Mouse (Mus musculus) megakaryocyte, adult 5-6 weeks (primary cell): ENCODE results near the gene Nudt1. TPM values are rescaled to one million over a fixed set of nuclear protein-coding genes. Genes with fewer than 3 reads are reported as not detected.

Source experiments
- ATAC-seq: 2 replicates; pipeline ENCODE4 v1.8.0; 2016; ENCODE audit warnings: mild to moderate bottlenecking, inconsistent platforms; ENCODE audit not compliant: poor library complexity, severe bottlenecking
- total RNA-seq, 2 experiments: library from RNA; stranded (forward) in 1 of 2; stranded (reverse) in 1 of 2; fragments of 153-499, 151-499 nt in 1 of 2; fragments of 221-1000, 200-1000 nt in 1 of 2; gene quantifications; 2 replicates each; pipeline versions ENCODE4 v1.2.3 to v1.2.4; 2015 to 2017

Nudt1 gene
- total RNA-seq, 2 experiments from 2014 or later: 18.4 to 19.9 TPM

GRCm38 (mm10) chr5:140379299-140379698 is 57.8 kb downstream of the Nudt1 start:
- peak; percentile 86 for ATAC-seq

- ATAC-seq: no peak
Observed at GRCm38 (mm10) chr5:140381156-140381555, 59.7 kb downstream of the Nudt1 start.

GRCm38 (mm10) chr5:140382688-140383087 is 61.2 kb downstream of the Nudt1 start:
- 0 out of 2 replicates have a peak, but pooled peaks have one; percentile 33 for ATAC-seq

GRCm38 (mm10) chr5:140383559-140383958 is 62.1 kb downstream of the Nudt1 start:
- ATAC-seq: no peak

GRCm38 (mm10) chr5:140384462-140384861 is 63.0 kb downstream of the Nudt1 start:
- ATAC-seq: no peak

GRCm38 (mm10) chr5:140387236-140387635 is 65.8 kb downstream of the Nudt1 start:
- no peak for ATAC-seq

Other genes starting within 250 kb of the Nudt1 start
- 7.4 and 11.6 TPM in 2 replicates for gene Mad1l1, start 104 bp upstream of the Nudt1 start, total RNA-seq (2015)
- 45.0 and 46.6 TPM in 2 replicates for gene Mad1l1, start 104 bp upstream of the Nudt1 start, total RNA-seq (2017)
- gene Mrm2, start 10.2 kb downstream of the Nudt1 start, total RNA-seq (2015): 1.7 and 5.5 TPM in 2 replicates
- 2.4 and 4.0 TPM in 2 replicates for gene Mrm2, start 10.2 kb downstream of the Nudt1 start, total RNA-seq (2017)
- 2.8 and 3.5 TPM in 2 replicates for gene Snx8, start 67.6 kb downstream of the Nudt1 start, total RNA-seq (2015)
- 8.1 and 8.3 TPM in 2 replicates for gene Snx8, start 67.6 kb downstream of the Nudt1 start, total RNA-seq (2017)
- gene Eif3b, start 97.7 kb downstream of the Nudt1 start, total RNA-seq (2015): 82.3 and 108 TPM in 2 replicates
- 43.2 and 74.9 TPM in 2 replicates for gene Eif3b, start 97.7 kb downstream of the Nudt1 start, total RNA-seq (2017)
- gene Gm4869, start 124.0 kb downstream of the Nudt1 start, total RNA-seq (2015): not detected in 2 replicates
- gene Gm4869, start 124.0 kb downstream of the Nudt1 start, total RNA-seq (2017): not detected in 2 replicates
- 89.4 and 92.0 TPM in 2 replicates for gene Chst12, start 183.9 kb downstream of the Nudt1 start, total RNA-seq (2015)
- gene Chst12, start 183.9 kb downstream of the Nudt1 start, total RNA-seq (2017): 41.7 and 44.5 TPM in 2 replicates
- not detected in 2 replicates for gene Grifin, start 243.4 kb downstream of the Nudt1 start, total RNA-seq (2015)
- gene Grifin, start 243.4 kb downstream of the Nudt1 start, total RNA-seq (2017): not detected in 2 replicates